In genomic region chr9:64620596-64620995, GRCm38 (mm10) we compare ENCODE assay signal across 23 mouse cellular contexts.
DNase-seq lines count a peak whose midpoint lies in the region; TF ChIP-seq lines count a peak whose summit lies in the region.
"Had no signal": no experiment of that assay in that cellular context is flagged by ENCODE, and none has a peak within 500 bp of the region (broad histone marks: within the 10 kb centered on the region; RNA-seq: fewer than 3 reads in every experiment).

No protein-coding gene starts in this region.

- H3K27ac ChIP-seq in cerebellum, adult 2 months (ENCODE audit: insufficient read depth, low read length) = peak overlapping the region; percentile 40; the same call in 1 of the 2 replicates
- no peak overlapping the region for H3K27ac ChIP-seq in layer of hippocampus, adult 2 months
- H3K27ac ChIP-seq: forebrain, embryonic 12.5 days; heart, embryonic 15.5 days; liver, embryonic 13.5 days; macrophage; stomach, embryonic 15.5 days had no signal

- no peak for DNase-seq in cerebellum, adult 2 months
- no peak for DNase-seq in cerebellum, postnatal 4 days (ENCODE audit: low spot score in 2 of 2)
- no peak for DNase-seq in layer of hippocampus, adult 2 months (ENCODE audit: low spot score in 2 of 2)
- DNase-seq in layer of hippocampus, adult 18-20 months (ENCODE audit: low spot score in 2 of 2) = no peak
- DNase-seq in 3T3-L1 (ENCODE audit: low read depth, low spot score) (peak; percentile 8), NIH3T3 (ENCODE audit: low read depth) (peak; percentile 17)
- DNase-seq in lung, postnatal 14 days = no peak
- DNase-seq in left cerebral cortex, adult 18-20 months (ENCODE audit: low spot score in 2 of 2) = no peak
- DNase-seq: adrenal gland, postnatal 10 days; cerebellum, adult 9-11 months; gastrocnemius, postnatal 14 days; kidney, adult 2 months; kidney, postnatal 14 days; left cerebral cortex, postnatal 4 days; liver, embryonic 13.5 days; lung, adult 18-20 months; right cerebral cortex, postnatal 25 days had no signal

- no peaks in the 10 kb centered on the region for H3K27me3 ChIP-seq in cerebellum, adult 2 months (ENCODE audit: control insufficient read depth, insufficient read depth, low read length)
- H3K27me3 ChIP-seq: heart, embryonic 15.5 days; liver, embryonic 13.5 days; Patski; stomach, embryonic 15.5 days had no signal

- TF ChIP-seq POLR2A in cerebellum, adult 2 months (IDR thresholded peaks at IDR 0.05; ENCODE audit: borderline replicate concordance, insufficient read depth, low read length) = no peak

- no peak for TF ChIP-seq CTCF in cerebellum, adult 2 months (IDR thresholded peaks at IDR 0.05; ENCODE audit: borderline replicate concordance, insufficient read depth, low read depth, low read length)
- TF ChIP-seq CTCF in layer of hippocampus, adult 2 months (conservative IDR thresholded peaks at IDR 0.05) = peak; percentile 14; the same call in 1 of the 2 replicates

- 83% methylated on average over 8 of the region's 8 CpGs for WGBS in cerebellum, adult 2 months

- H3K4me3 ChIP-seq in cerebellum, adult 2 months (replicated peaks; ENCODE audit: insufficient read depth, low read depth, low read length) = no peak overlapping the region
- no peak overlapping the region for H3K4me3 ChIP-seq in layer of hippocampus, adult 2 months
- H3K4me3 ChIP-seq: erythroblast, embryonic 14.5 days; forebrain, embryonic 12.5 days; heart, embryonic 15.5 days; liver, embryonic 13.5 days; stomach, embryonic 15.5 days had no signal

- peaks cover 41% of the 10 kb centered on the region for H3K4me1 ChIP-seq in cerebellum, adult 2 months (ENCODE audit: control insufficient read depth, insufficient read depth, low read length)
- H3K4me1 ChIP-seq: heart, embryonic 15.5 days; liver, embryonic 13.5 days; stomach, embryonic 15.5 days had no signal

Comparison
In these comparisons a context has a peak if more than half of its experiments do, and no peak if none do; other contexts are left out.
1. DNase-seq: peak in 3T3-L1 (single experiment) and NIH3T3 (single experiment); none in cerebellum, adult 2 months (0 of 2), cerebellum, postnatal 4 days (0 of 2), layer of hippocampus, adult 2 months (0 of 2), layer of hippocampus, adult 18-20 months (0 of 2), lung, postnatal 14 days (single experiment) and left cerebral cortex, adult 18-20 months (0 of 2).